ENCODE assay signal across 31 mouse cellular contexts in the genomic region with DNA sequence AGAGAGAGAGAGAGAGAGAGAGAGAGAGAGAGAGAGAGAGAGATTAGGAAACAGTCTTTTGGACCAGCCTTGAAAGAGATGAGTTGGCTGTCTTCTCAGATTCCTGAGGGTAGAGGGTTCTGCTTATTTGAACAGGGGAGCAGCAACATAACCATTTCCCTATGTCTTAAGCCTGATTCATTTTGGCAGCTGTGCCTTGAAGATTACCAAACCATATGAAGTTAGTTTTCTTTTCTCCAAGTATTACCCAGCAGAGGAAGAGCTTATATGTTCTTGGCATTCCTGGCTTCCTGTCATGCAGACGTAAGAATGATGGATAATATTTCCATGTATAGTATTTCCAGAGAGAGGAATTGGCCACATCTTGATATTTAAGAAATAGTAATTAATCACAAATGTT.
DNase-seq lines count a peak whose midpoint lies in the region; ATAC-seq and TF ChIP-seq lines count a peak whose summit lies in the region.
"Had no signal": no experiment of that assay in that cellular context is flagged by ENCODE, and none has a peak within 500 bp of the region (broad histone marks: within the 10 kb centered on the region; RNA-seq: fewer than 3 reads in every experiment).

No protein-coding gene starts in this region.

- TF ChIP-seq CTCF in stomach, postnatal 0 days (IDR thresholded peaks at IDR 0.05; ENCODE audit: low read depth): no peak
- no peak for TF ChIP-seq CTCF in embryonic fibroblast, embryonic 13.5 days (IDR thresholded peaks at IDR 0.05; ENCODE audit: borderline replicate concordance, insufficient read depth, low read length)

- no peaks in the 10 kb centered on the region for H3K27me3 ChIP-seq in embryonic facial prominence, embryonic 11.5 days (ENCODE audit: control insufficient read depth, insufficient read depth, low read length)
- no peaks in the 10 kb centered on the region for H3K27me3 ChIP-seq in embryonic facial prominence, embryonic 10.5 days (replicated peaks; ENCODE audit: low read depth, poor library complexity, severe bottlenecking)
- H3K27me3 ChIP-seq in stomach, embryonic 16.5 days (ENCODE audit: control insufficient read depth, insufficient read depth, low read length): no peaks in the 10 kb centered on the region
- H3K27me3 ChIP-seq in stomach, postnatal 0 days (ENCODE audit: control insufficient read depth, insufficient read depth, low read length): no peaks in the 10 kb centered on the region
- H3K27me3 ChIP-seq in midbrain, embryonic 16.5 days (ENCODE audit: control insufficient read depth, insufficient read depth, low read depth, low read length): no peaks in the 10 kb centered on the region
- H3K27me3 ChIP-seq: forebrain, embryonic 12.5 days; hindbrain, embryonic 12.5 days; intestine, embryonic 15.5 days; midbrain, embryonic 15.5 days; neural tube, embryonic 12.5 days had no signal

- WGBS in embryonic facial prominence, embryonic 11.5 days: 33% methylated on average over 1 of the region's 1 CpGs
- WGBS in embryonic facial prominence, embryonic 10.5 days: 48% methylated on average over 1 of the region's 1 CpGs
- 36% methylated on average over 1 of the region's 1 CpGs for WGBS in stomach, embryonic 16.5 days
- 32% methylated on average over 1 of the region's 1 CpGs for WGBS in stomach, postnatal 0 days
- 93% methylated on average over 1 of the region's 1 CpGs for WGBS in midbrain, embryonic 16.5 days

- TF ChIP-seq EP300 in stomach, postnatal 0 days (optimal IDR thresholded peaks at IDR 0.05): no peak

- H3K9me3 ChIP-seq in embryonic facial prominence, embryonic 11.5 days (replicated peaks; ENCODE audit: control insufficient read depth, low read length): no peaks in the 10 kb centered on the region
- no peaks in the 10 kb centered on the region for H3K9me3 ChIP-seq in embryonic facial prominence, embryonic 10.5 days
- H3K9me3 ChIP-seq in stomach, embryonic 16.5 days (replicated peaks; ENCODE audit: control insufficient read depth, low read length): no peaks in the 10 kb centered on the region
- no peaks in the 10 kb centered on the region for H3K9me3 ChIP-seq in stomach, postnatal 0 days (ENCODE audit: control insufficient read depth, low read length)
- H3K9me3 ChIP-seq in midbrain, embryonic 16.5 days (replicated peaks; ENCODE audit: control insufficient read depth, low read length, poor library complexity, severe bottlenecking): no peaks in the 10 kb centered on the region
- H3K9me3 ChIP-seq: forebrain, embryonic 12.5 days; G1E; heart, embryonic 10.5 days; hindbrain, embryonic 12.5 days; intestine, embryonic 15.5 days; midbrain, embryonic 10.5 days; midbrain, embryonic 15.5 days; neural tube, embryonic 12.5 days had no signal

- no peak for TF ChIP-seq POLR2A in embryonic fibroblast, embryonic 13.5 days (IDR thresholded peaks at IDR 0.05; ENCODE audit: low read depth, low read length)

- no peak overlapping the region for H3K9ac ChIP-seq in embryonic facial prominence, embryonic 11.5 days (replicated peaks; ENCODE audit: low read length)
- no peak overlapping the region for H3K9ac ChIP-seq in stomach, embryonic 16.5 days (ENCODE audit: low read length)
- H3K9ac ChIP-seq in stomach, postnatal 0 days (ENCODE audit: low read length): no peak overlapping the region
- H3K9ac ChIP-seq in midbrain, embryonic 16.5 days (ENCODE audit: low read depth, low read length): no peak overlapping the region
- H3K9ac ChIP-seq: forebrain, embryonic 12.5 days; hindbrain, embryonic 12.5 days; intestine, embryonic 15.5 days; liver, embryonic 14.5 days; midbrain, embryonic 15.5 days; neural tube, embryonic 12.5 days had no signal

- H3K36me3 ChIP-seq in embryonic facial prominence, embryonic 11.5 days (replicated peaks; ENCODE audit: control insufficient read depth, insufficient read depth, low read depth, low read length): no peaks in the 10 kb centered on the region
- no peaks in the 10 kb centered on the region for H3K36me3 ChIP-seq in embryonic facial prominence, embryonic 10.5 days (replicated peaks)
- no peaks in the 10 kb centered on the region for H3K36me3 ChIP-seq in stomach, embryonic 16.5 days (ENCODE audit: control insufficient read depth, insufficient read depth, low read length)
- no peaks in the 10 kb centered on the region for H3K36me3 ChIP-seq in stomach, postnatal 0 days (ENCODE audit: control insufficient read depth, insufficient read depth, low read length)
- H3K36me3 ChIP-seq in midbrain, embryonic 16.5 days (ENCODE audit: control insufficient read depth, insufficient read depth, low read length): no peaks in the 10 kb centered on the region
- H3K36me3 ChIP-seq: forebrain, embryonic 12.5 days; G1E; heart, embryonic 10.5 days; hindbrain, embryonic 12.5 days; intestine, embryonic 15.5 days; midbrain, embryonic 10.5 days; midbrain, embryonic 15.5 days; neural tube, embryonic 12.5 days had no signal

- no peaks in the 10 kb centered on the region for H3K4me1 ChIP-seq in embryonic facial prominence, embryonic 11.5 days (ENCODE audit: control insufficient read depth, insufficient read depth, low read length)
- H3K4me1 ChIP-seq in embryonic facial prominence, embryonic 10.5 days: 0 out of 2 replicates have a peak, but pooled peaks cover 6% of the 10 kb centered on the region
- H3K4me1 ChIP-seq in stomach, embryonic 16.5 days (ENCODE audit: control insufficient read depth, insufficient read depth, low read length): no peaks in the 10 kb centered on the region
- H3K4me1 ChIP-seq in stomach, postnatal 0 days (replicated peaks; ENCODE audit: control insufficient read depth, insufficient read depth): no peaks in the 10 kb centered on the region
- no peaks in the 10 kb centered on the region for H3K4me1 ChIP-seq in embryonic fibroblast, embryonic 13.5 days (ENCODE audit: control insufficient read depth, insufficient read depth, low read length)
- H3K4me1 ChIP-seq in midbrain, embryonic 16.5 days (ENCODE audit: control insufficient read depth, insufficient read depth, low read length): no peaks in the 10 kb centered on the region
- H3K4me1 ChIP-seq: forebrain, embryonic 12.5 days; heart, embryonic 10.5 days; hindbrain, embryonic 12.5 days; intestine, embryonic 15.5 days; midbrain, embryonic 10.5 days; midbrain, embryonic 15.5 days; neural tube, embryonic 12.5 days had no signal

- DNase-seq in embryonic facial prominence, embryonic 11.5 days (ENCODE audit: low spot score): peak; percentile 54
- DNase-seq in embryonic facial prominence, embryonic 10.5 days (ENCODE audit: low spot score): no peak
- DNase-seq in stomach, postnatal 0 days (ENCODE audit: low spot score): no peak
- no peak for DNase-seq in spleen, postnatal 4 days (ENCODE audit: low spot score in 2 of 2)
- DNase-seq in kidney, postnatal 14 days: no peak
- DNase-seq: adrenal gland, postnatal 25 days; cerebellum, adult 11-12 months; cerebellum, adult 9-11 months; embryo, embryonic 11 days; gastrocnemius, postnatal 14 days; heart, postnatal 36 days; kidney, adult 2 months; liver; lung, adult 2 months; right cerebral cortex, adult 18-20 months; spleen, adult 18-20 months had no signal

- ATAC-seq in embryonic facial prominence, embryonic 11.5 days (replicated peaks; ENCODE audit: insufficient number of reproducible peaks, low FRiP score, low TSS enrichment, low read depth): no peak; the same call in 1 of the 2 replicates
- peak; percentile 47; the same call in 1 of the 2 replicates for ATAC-seq in stomach, embryonic 16.5 days (ENCODE audit: insufficient read depth, low FRiP score)
- no peak for ATAC-seq in stomach, postnatal 0 days (ENCODE audit: low FRiP score, low TSS enrichment)
- ATAC-seq in midbrain, embryonic 16.5 days: no peak
- ATAC-seq: hindbrain, postnatal 0 days; intestine, embryonic 15.5 days; midbrain, embryonic 15.5 days had no signal

- H3K4me3 ChIP-seq in embryonic facial prominence, embryonic 11.5 days (ENCODE audit: low read depth, low read length): no peak overlapping the region
- no peak overlapping the region for H3K4me3 ChIP-seq in embryonic facial prominence, embryonic 10.5 days
- H3K4me3 ChIP-seq in stomach, embryonic 16.5 days (replicated peaks; ENCODE audit: low read length): no peak overlapping the region
- no peak overlapping the region for H3K4me3 ChIP-seq in stomach, postnatal 0 days (ENCODE audit: low read depth, low read length)
- no peak overlapping the region for H3K4me3 ChIP-seq in embryonic fibroblast, embryonic 13.5 days (ENCODE audit: insufficient read depth, low read length)
- no peak overlapping the region for H3K4me3 ChIP-seq in midbrain, embryonic 16.5 days (ENCODE audit: low read depth, low read length)
- H3K4me3 ChIP-seq: erythroblast, embryonic 14.5 days; forebrain, embryonic 12.5 days; heart, embryonic 10.5 days; hindbrain, embryonic 12.5 days; intestine, embryonic 15.5 days; midbrain, embryonic 10.5 days; midbrain, embryonic 15.5 days; neural tube, embryonic 12.5 days had no signal

- H3K4me2 ChIP-seq in embryonic facial prominence, embryonic 11.5 days (ENCODE audit: low read depth, low read length): no peak overlapping the region
- no peak overlapping the region for H3K4me2 ChIP-seq in stomach, embryonic 16.5 days (ENCODE audit: low read depth, low read length)
- no peak overlapping the region for H3K4me2 ChIP-seq in stomach, postnatal 0 days (replicated peaks; ENCODE audit: low read depth)
- no peak overlapping the region for H3K4me2 ChIP-seq in midbrain, embryonic 16.5 days (ENCODE audit: low read length)
- H3K4me2 ChIP-seq: forebrain, embryonic 12.5 days; hindbrain, embryonic 12.5 days; intestine, embryonic 15.5 days; midbrain, embryonic 15.5 days; neural tube, embryonic 12.5 days had no signal

- no peak overlapping the region for H3K27ac ChIP-seq in embryonic facial prominence, embryonic 11.5 days (replicated peaks; ENCODE audit: low read depth, low read length)
- no peak overlapping the region for H3K27ac ChIP-seq in embryonic facial prominence, embryonic 10.5 days (replicated peaks)
- H3K27ac ChIP-seq in stomach, embryonic 16.5 days (ENCODE audit: low read length): no peak overlapping the region
- no peak overlapping the region for H3K27ac ChIP-seq in stomach, postnatal 0 days (replicated peaks)
- H3K27ac ChIP-seq in embryonic fibroblast, embryonic 13.5 days (ENCODE audit: insufficient read depth, low read length): peak overlapping the region; percentile 93
- no peak overlapping the region for H3K27ac ChIP-seq in midbrain, embryonic 16.5 days (ENCODE audit: low read length)
- H3K27ac ChIP-seq: forebrain, embryonic 12.5 days; heart, embryonic 10.5 days; hindbrain, embryonic 12.5 days; hindbrain, postnatal 0 days; intestine, embryonic 15.5 days; kidney, postnatal 0 days; liver, embryonic 14.5 days; midbrain, embryonic 10.5 days; midbrain, embryonic 15.5 days; neural tube, embryonic 12.5 days had no signal
